Mouse (Mus musculus) heart, postnatal 25 days (tissue): ENCODE measurements at regions not wholly inside any gene's neighbourhood (a gene's known extent, or its start where the extent isn't known, plus 50 kb on each side); places are given as distances from the start of the nearest gene placed in this dataset.

Source experiments
- DNase-seq: peaks from one replicate; pipeline ENCODE4 v3.0.0; 2022; ENCODE audit warnings: low spot score
- intact Hi-C: fragments of 180-260 bp; cut with DNase I; formaldehyde crosslinking; loops from one replicate; pipeline ENCODE4 v1.15.1; 2025

- no peak for DNase-seq
- intact Hi-C loops = no loop called here
Observed at GRCm38 (mm10) chr6:103378047-103378446, 132.3 kb upstream of the Chl1 start.

- DNase-seq = no peak
- intact Hi-C loops = no loop called here
Observed at GRCm38 (mm10) chr6:103381030-103381429, 129.4 kb upstream of the Chl1 start.

- intact Hi-C loops = no loop called here
- DNase-seq = no peak
Observed at GRCm38 (mm10) chr6:103381930-103382329, 128.5 kb upstream of the Chl1 start.

GRCm38 (mm10) chr6:103386591-103386990 is 123.8 kb upstream of the Chl1 start:
- DNase-seq = no peak
- intact Hi-C loops = no loop called here

- intact Hi-C loops = no loop called here
- no peak for DNase-seq
Observed at GRCm38 (mm10) chr6:103405961-103406360, 104.4 kb upstream of the Chl1 start.

GRCm38 (mm10) chr6:103414888-103415287 is 95.5 kb upstream of the Chl1 start:
- intact Hi-C loops = no loop called here
- DNase-seq = no peak

- DNase-seq = no peak
- intact Hi-C loops = no loop called here
Observed at GRCm38 (mm10) chr6:103421013-103421933, 89.1 kb upstream of the Chl1 start.

GRCm38 (mm10) chr6:103430933-103431594 is 79.3 kb upstream of the Chl1 start:
- DNase-seq = no peak
- intact Hi-C loops = no loop called here

- intact Hi-C loops = no loop called here
Observed at GRCm38 (mm10) chr6:103431595-103431957, 78.8 kb upstream of the Chl1 start.

More at GRCm38 (mm10) chr6:103431595-103431957, 78.8 kb upstream of the Chl1 start:
- no peak for DNase-seq
